13 mouse cellular contexts compared by ENCODE assay signal in genomic region chr9:63849564-63850315, GRCm38 (mm10).
DNase-seq lines count a peak whose midpoint lies in the region; ATAC-seq and TF ChIP-seq lines count a peak whose summit lies in the region.
"Had no signal": no experiment of that assay in that cellular context is flagged by ENCODE, and none has a peak within 500 bp of the region (broad histone marks: within the 10 kb centered on the region; RNA-seq: fewer than 3 reads in every experiment).

No protein-coding gene starts in this region.

- no peak overlapping the region for H3K4me3 ChIP-seq in intestine, postnatal 0 days (ENCODE audit: low read depth, low read length)
- no peak overlapping the region for H3K4me3 ChIP-seq in intestine, embryonic 16.5 days (ENCODE audit: low read length)
- H3K4me3 ChIP-seq in MEL (ENCODE audit: control insufficient read depth in 1 of 2, insufficient read depth in 1 of 2, low read depth in 2 of 2, low read length in 2 of 2) = no peak overlapping the region
- H3K4me3 ChIP-seq in liver, postnatal 0 days (ENCODE audit: low read depth, low read length) = no peak overlapping the region
- no peak overlapping the region for H3K4me3 ChIP-seq in midbrain, embryonic 14.5 days (replicated peaks; ENCODE audit: low read depth, low read length)
- H3K4me3 ChIP-seq: heart, embryonic 12.5 days; kidney, embryonic 15.5 days; liver, embryonic 15.5 days had no signal

- no peaks in the 10 kb centered on the region for H3K79me2 ChIP-seq in MEL (ENCODE audit: control insufficient read depth, insufficient read depth, low read length, poor library complexity)

- peak; percentile 57 for TF ChIP-seq RAD21 in MEL (IDR thresholded peaks at IDR 0.05; ENCODE audit: low read depth, low read length)

- no peak for TF ChIP-seq POLR2A in MEL (IDR thresholded peaks at IDR 0.05; ENCODE audit: control insufficient read depth in 1 of 2, insufficient read depth in 1 of 2, low read depth in 1 of 2, low read length in 2 of 2, poor library complexity in 1 of 2)

- no peak for TF ChIP-seq EP300 in MEL (IDR thresholded peaks at IDR 0.05; ENCODE audit: low read depth in 1 of 2, low read length in 2 of 2)
- no peak for TF ChIP-seq EP300 in liver, postnatal 0 days (IDR thresholded peaks at IDR 0.05; ENCODE audit: low read depth)

- H3K4me2 ChIP-seq in intestine, postnatal 0 days (replicated peaks; ENCODE audit: low read depth) = no peak overlapping the region
- H3K4me2 ChIP-seq in intestine, embryonic 16.5 days (ENCODE audit: low read depth, low read length) = no peak overlapping the region
- H3K4me2 ChIP-seq in liver, postnatal 0 days (ENCODE audit: low read depth, low read length) = no peak overlapping the region
- no peak overlapping the region for H3K4me2 ChIP-seq in midbrain, embryonic 14.5 days (ENCODE audit: low read length)
- H3K4me2 ChIP-seq: heart, embryonic 12.5 days; kidney, embryonic 15.5 days; liver, embryonic 15.5 days had no signal

- peak; percentile 59 for TF ChIP-seq CTCF in intestine, postnatal 0 days (IDR thresholded peaks at IDR 0.05; ENCODE audit: low read depth)
- peak; percentile 60 to 69 (median 66) for TF ChIP-seq CTCF in MEL (IDR thresholded peaks at IDR 0.05 in 2 of 3, conservative IDR thresholded peaks at IDR 0.05 in 1 of 3; ENCODE audit: control insufficient read depth in 1 of 3, insufficient read depth in 1 of 3, low read depth in 2 of 3, low read length in 3 of 3, poor library complexity in 1 of 3, severe bottlenecking in 1 of 3)
- peak; percentile 62 for TF ChIP-seq CTCF in liver, postnatal 0 days (IDR thresholded peaks at IDR 0.05; ENCODE audit: low read depth)

- no peak overlapping the region for H3K9ac ChIP-seq in intestine, postnatal 0 days (ENCODE audit: low read depth, low read length)
- no peak overlapping the region for H3K9ac ChIP-seq in intestine, embryonic 16.5 days (ENCODE audit: low read depth, low read length)
- H3K9ac ChIP-seq in MEL (ENCODE audit: control insufficient read depth, low read depth, low read length, poor library complexity, severe bottlenecking) = no peak overlapping the region
- H3K9ac ChIP-seq in liver, postnatal 0 days (replicated peaks) = no peak overlapping the region
- no peak overlapping the region for H3K9ac ChIP-seq in midbrain, embryonic 14.5 days (replicated peaks; ENCODE audit: low read length)
- H3K9ac ChIP-seq: heart, embryonic 12.5 days; kidney, embryonic 15.5 days; liver, embryonic 15.5 days had no signal

- H3K27ac ChIP-seq in intestine, postnatal 0 days (ENCODE audit: low read depth, low read length) = no peak overlapping the region
- H3K27ac ChIP-seq in intestine, embryonic 16.5 days (ENCODE audit: low read length) = no peak overlapping the region
- no peak overlapping the region for H3K27ac ChIP-seq in MEL (ENCODE audit: control insufficient read depth, low read depth, low read length)
- H3K27ac ChIP-seq in liver, postnatal 0 days (ENCODE audit: low read depth) = no peak overlapping the region
- H3K27ac ChIP-seq in midbrain, embryonic 14.5 days (replicated peaks; ENCODE audit: low read depth, low read length) = no peak overlapping the region
- H3K27ac ChIP-seq: kidney, embryonic 15.5 days; liver, embryonic 15.5 days had no signal

- no peaks in the 10 kb centered on the region for H3K36me3 ChIP-seq in intestine, postnatal 0 days (ENCODE audit: control insufficient read depth, insufficient read depth)
- no peaks in the 10 kb centered on the region for H3K36me3 ChIP-seq in intestine, embryonic 16.5 days (ENCODE audit: control insufficient read depth, insufficient read depth, low read length)
- H3K36me3 ChIP-seq in MEL (ENCODE audit: control insufficient read depth in 1 of 2, insufficient read depth in 2 of 2, low read length in 2 of 2) = no peaks in the 10 kb centered on the region
- H3K36me3 ChIP-seq in liver, postnatal 0 days (replicated peaks; ENCODE audit: insufficient read depth, low read length) = no peaks in the 10 kb centered on the region
- H3K36me3 ChIP-seq in midbrain, embryonic 14.5 days (ENCODE audit: control insufficient read depth, insufficient read depth, low read length) = no peaks in the 10 kb centered on the region
- H3K36me3 ChIP-seq: heart, embryonic 12.5 days; kidney, embryonic 15.5 days; liver, embryonic 15.5 days had no signal

- H3K27me3 ChIP-seq in intestine, postnatal 0 days (replicated peaks; ENCODE audit: control insufficient read depth, insufficient read depth, low read length) = no peaks in the 10 kb centered on the region
- H3K27me3 ChIP-seq in intestine, embryonic 16.5 days (replicated peaks; ENCODE audit: control insufficient read depth, insufficient read depth, low read length) = no peaks in the 10 kb centered on the region
- H3K27me3 ChIP-seq in MEL (ENCODE audit: control insufficient read depth in 1 of 2, insufficient read depth in 2 of 2, low read length in 2 of 2) = no peaks in the 10 kb centered on the region
- no peaks in the 10 kb centered on the region for H3K27me3 ChIP-seq in liver, postnatal 0 days (ENCODE audit: insufficient read depth, low read length)
- no peaks in the 10 kb centered on the region for H3K27me3 ChIP-seq in midbrain, embryonic 14.5 days (ENCODE audit: control insufficient read depth, insufficient read depth, low read length)
- H3K27me3 ChIP-seq: heart, embryonic 12.5 days; liver, embryonic 15.5 days had no signal

- H3K4me1 ChIP-seq in intestine, postnatal 0 days (replicated peaks; ENCODE audit: control insufficient read depth, insufficient read depth, low read length) = no peaks in the 10 kb centered on the region
- no peaks in the 10 kb centered on the region for H3K4me1 ChIP-seq in intestine, embryonic 16.5 days (ENCODE audit: control insufficient read depth, insufficient read depth, low read length)
- no peaks in the 10 kb centered on the region for H3K4me1 ChIP-seq in MEL (ENCODE audit: control insufficient read depth in 1 of 2, insufficient read depth in 2 of 2, low read length in 2 of 2)
- H3K4me1 ChIP-seq in liver, postnatal 0 days (ENCODE audit: insufficient read depth) = no peaks in the 10 kb centered on the region
- 0 out of 2 replicates have a peak, but pooled peaks cover 3% of the 10 kb centered on the region for H3K4me1 ChIP-seq in midbrain, embryonic 14.5 days (ENCODE audit: control insufficient read depth, insufficient read depth, low read length)
- H3K4me1 ChIP-seq: heart, embryonic 12.5 days; liver, embryonic 15.5 days had no signal

- H3K9me3 ChIP-seq in intestine, postnatal 0 days (ENCODE audit: control insufficient read depth) = no peaks in the 10 kb centered on the region
- no peaks in the 10 kb centered on the region for H3K9me3 ChIP-seq in intestine, embryonic 16.5 days (ENCODE audit: control insufficient read depth, low read length)
- H3K9me3 ChIP-seq in MEL (replicated peaks; ENCODE audit: insufficient read depth, low read length) = no peaks in the 10 kb centered on the region
- no peaks in the 10 kb centered on the region; the same call in 1 of the 2 replicates for H3K9me3 ChIP-seq in liver, postnatal 0 days (ENCODE audit: low read length)
- no peaks in the 10 kb centered on the region for H3K9me3 ChIP-seq in midbrain, embryonic 14.5 days (ENCODE audit: control insufficient read depth, low read length)
- H3K9me3 ChIP-seq: heart, embryonic 12.5 days; kidney, embryonic 15.5 days; liver, embryonic 15.5 days had no signal

- DNase-seq in 416B (ENCODE audit: low read depth) (peak; percentile 17), MEL (ENCODE audit: low read depth, low spot score) (peak; percentile 50)
- peak; percentile 42 for DNase-seq in liver, postnatal 0 days
- no peak for DNase-seq in midbrain, embryonic 14.5 days
- DNase-seq in urinary bladder, adult 2 months (ENCODE audit: low spot score) = no peak
- no peak for DNase-seq in left cerebral cortex, adult 18-20 months (ENCODE audit: low spot score in 2 of 2)
- DNase-seq: cerebellum, adult 8-10 months; spleen, adult 18-20 months had no signal

- 76% methylated on average over 12 of the region's 12 CpGs for WGBS in intestine, postnatal 0 days
- WGBS in intestine, embryonic 16.5 days = 74% methylated on average over 12 of the region's 12 CpGs
- 69% methylated on average over 12 of the region's 12 CpGs for WGBS in liver, postnatal 0 days (ENCODE audit: insufficient replicate concordance)
- WGBS in midbrain, embryonic 14.5 days = 78% methylated on average over 12 of the region's 12 CpGs

- ATAC-seq in intestine, postnatal 0 days = no peak
- ATAC-seq in intestine, embryonic 16.5 days = no peak
- ATAC-seq in liver, postnatal 0 days = no peak
- ATAC-seq in midbrain, embryonic 14.5 days (ENCODE audit: low FRiP score, low TSS enrichment) = no peak

TF ChIP-seq in MEL, 35 proteins besides CTCF, POLR2A, EP300 and RAD21:
- no peak for TF ChIP-seq HCFC1 (IDR thresholded peaks at IDR 0.05; ENCODE audit: low read depth, low read length)
- no peak for TF ChIP-seq NRF1 (IDR thresholded peaks at IDR 0.05; ENCODE audit: insufficient read depth, low read depth, low read length, poor library complexity, severe bottlenecking)
- no peak for TF ChIP-seq USF1 (IDR thresholded peaks at IDR 0.05; ENCODE audit: low read depth, low read length)
- no peak for TF ChIP-seq TBP (IDR thresholded peaks at IDR 0.05; ENCODE audit: low read depth, low read length)
- TF ChIP-seq SMC3 (IDR thresholded peaks at IDR 0.05; ENCODE audit: low read depth, low read length) = peak; percentile 54
TF ChIP-seq in MEL: peak in this region for 1.

Comparison
In these comparisons a context has a peak if more than half of its experiments do, and no peak if none do; other contexts are left out.
1. DNase-seq: peak in 416B (single experiment), MEL (single experiment) and liver, postnatal 0 days (single experiment); none in midbrain, embryonic 14.5 days (single experiment), urinary bladder, adult 2 months (single experiment) and left cerebral cortex, adult 18-20 months (0 of 2).
2. Peak in every context shown above with its lines, with median percentiles within 50 percentile points of each other: CTCF ChIP-seq.